Mouse (Mus musculus): ENCODE results near the gene Rufy4. TPM values are rescaled to one million over a fixed set of nuclear protein-coding genes. Genes with fewer than 3 reads are reported as not detected.

Gene Rufy4
- polyA plus RNA-seq, 1 experiment from 2014 or later: 0.15 TPM

DNA sequence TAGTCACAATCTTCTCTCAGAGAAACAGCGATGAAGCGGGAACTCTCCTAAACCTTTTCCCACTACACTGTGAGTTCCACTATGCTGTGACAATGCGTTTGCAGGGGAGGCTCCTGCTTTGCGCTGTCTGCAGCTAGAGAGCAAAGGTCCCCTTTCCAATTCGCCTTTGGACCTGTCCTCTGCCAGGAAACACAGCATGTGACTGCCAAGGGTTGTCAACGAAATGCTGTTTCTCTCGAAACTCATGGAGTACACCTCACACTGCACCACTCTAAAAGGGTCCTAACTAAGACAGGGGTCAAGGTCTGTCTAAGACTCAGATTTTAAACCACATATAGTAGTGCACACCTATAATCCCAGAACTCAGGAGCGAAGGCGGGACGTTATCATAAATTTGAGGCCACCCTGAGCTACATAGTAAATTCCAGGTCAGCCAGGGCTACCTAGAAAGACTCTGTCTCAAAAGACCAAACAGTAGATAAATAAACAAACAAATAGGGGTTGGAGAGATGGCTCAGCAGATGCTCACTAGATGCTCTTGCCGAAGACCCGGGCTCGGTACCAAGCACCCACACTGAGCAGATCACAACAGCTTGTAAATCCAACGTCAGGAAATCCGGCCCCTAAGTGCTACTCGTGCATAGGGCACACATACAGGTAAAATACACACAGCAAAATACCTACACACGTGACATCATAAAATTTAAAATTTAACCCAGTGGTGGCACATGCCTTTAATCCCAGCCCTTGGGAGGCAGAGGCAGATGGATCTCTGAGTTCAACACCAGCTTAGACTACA, 71.5 kb downstream of the Rufy4 start:
- no peak for DNase-seq (ENCODE audit: low spot score)
- WGBS: 79% methylated on average over 17 of the region's 17 CpGs
- H3K9me3 ChIP-seq: no peaks in the 10 kb centered on the region
- no peaks in the 10 kb centered on the region for H3K36me3 ChIP-seq (replicated peaks)
- H3K27ac ChIP-seq (replicated peaks): no peak overlapping the region
- no peaks in the 10 kb centered on the region for H3K27me3 ChIP-seq (replicated peaks; ENCODE audit: low read depth, poor library complexity, severe bottlenecking)
- no peak overlapping the region for H3K4me3 ChIP-seq
- H3K4me1 ChIP-seq: peaks cover 6% of the 10 kb centered on the region

Other genes starting within 250 kb of the Rufy4 start
- gene Tns1, start 1.1 kb upstream of the Rufy4 start, polyA plus RNA-seq (2016; fragmentation: Nextera tagmentation; extraction: Ambion mirVana): 27.4 and 30.4 TPM in 2 replicates
- gene Cxcr2, start 28.4 kb downstream of the Rufy4 start, polyA plus RNA-seq (2016; fragmentation: Nextera tagmentation; extraction: Ambion mirVana): 0.05 and 0.22 TPM in 2 replicates
- gene Cxcr1, start 69.1 kb downstream of the Rufy4 start, polyA plus RNA-seq (2016; fragmentation: Nextera tagmentation; extraction: Ambion mirVana): not detected in 2 replicates
- gene Arpc2, start 110.5 kb downstream of the Rufy4 start, polyA plus RNA-seq (2016; fragmentation: Nextera tagmentation; extraction: Ambion mirVana): 359 and 369 TPM in 2 replicates
- 0.41 and 0.70 TPM in 2 replicates for gene Gpbar1, start 153.0 kb downstream of the Rufy4 start, polyA plus RNA-seq (2016; fragmentation: Nextera tagmentation; extraction: Ambion mirVana)
- gene Aamp, start 159.2 kb downstream of the Rufy4 start, polyA plus RNA-seq (2016; fragmentation: Nextera tagmentation; extraction: Ambion mirVana): 259 and 262 TPM in 2 replicates
- 108 and 109 TPM in 2 replicates for gene Pnkd, start 159.4 kb downstream of the Rufy4 start, polyA plus RNA-seq (2016; fragmentation: Nextera tagmentation; extraction: Ambion mirVana)
- gene Tmbim1, start 180.1 kb downstream of the Rufy4 start, polyA plus RNA-seq (2016; fragmentation: Nextera tagmentation; extraction: Ambion mirVana): 12.4 and 12.5 TPM in 2 replicates
- gene Catip, start 236.6 kb downstream of the Rufy4 start, polyA plus RNA-seq (2016; fragmentation: Nextera tagmentation; extraction: Ambion mirVana): 0.22 and 0.28 TPM in 2 replicates
- gene Slc11a1, start 249.7 kb downstream of the Rufy4 start, polyA plus RNA-seq (2016; fragmentation: Nextera tagmentation; extraction: Ambion mirVana): 1.7 and 2.1 TPM in 2 replicates

Data from embryonic facial prominence, embryonic 10.5 days (tissue).